Mouse (Mus musculus) telencephalon, adult 2 months (tissue): Measurements from ENCODE around the gene Ptrhd1.
"Not testable (repeated sequence)": the region's sequence is repeated elsewhere in the genome, so short reads cannot be mapped to it uniquely, and the experiment has no call there.

ENCODE experiments used
- DNase-seq: peaks from one replicate; pipeline ENCODE4 v3.0.0-alpha.2; 2011; ENCODE audit warnings: low read depth, low spot score

Ptrhd1 gene

GRCm38 (mm10) chr12:4233572-4234508, at the start of gene Ptrhd1, which contains the start of gene Cenpo:
Gene Ptrhd1 (plus strand): TSS chr12:4234027.
Gene Cenpo (minus strand): TSS chr12:4234294.
- peak; percentile 99 for DNase-seq

GRCm38 (mm10) chr12:4184648-4185047, 49.2 kb upstream of the Ptrhd1 start:
- DNase-seq = no peak

GRCm38 (mm10) chr12:4188171-4189059, 45.4 kb upstream of the Ptrhd1 start:
- no peak for DNase-seq

DNA sequence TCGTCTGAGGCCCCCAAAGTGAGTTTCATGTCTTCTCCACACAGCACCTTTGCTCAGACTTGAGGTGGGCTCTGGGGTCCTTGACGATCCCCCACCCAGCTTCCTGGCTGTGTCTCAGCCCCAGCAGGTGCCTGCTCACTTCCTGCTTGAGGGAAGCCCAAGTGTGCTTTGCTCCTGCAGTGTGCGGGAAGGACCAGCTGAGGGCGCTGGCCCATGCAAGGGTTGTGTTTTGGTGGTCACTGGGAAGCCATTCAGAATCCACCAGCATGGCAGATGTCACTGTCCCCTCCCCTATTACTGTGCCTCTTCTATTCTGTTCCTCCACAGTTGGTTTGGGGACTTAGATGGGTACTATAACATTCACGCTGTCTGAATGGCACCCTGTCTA, 44.8 kb upstream of the Ptrhd1 start:
- no peak for DNase-seq

GRCm38 (mm10) chr12:4192514-4192913, 41.3 kb upstream of the Ptrhd1 start:
- no peak for DNase-seq

GRCm38 (mm10) chr12:4193025-4193740, 40.6 kb upstream of the Ptrhd1 start:
- no peak for DNase-seq

- peak; percentile 46 for DNase-seq
These were observed 39.2 kb upstream of the Ptrhd1 start for GRCm38 (mm10) chr12:4194643-4195042.

DNA sequence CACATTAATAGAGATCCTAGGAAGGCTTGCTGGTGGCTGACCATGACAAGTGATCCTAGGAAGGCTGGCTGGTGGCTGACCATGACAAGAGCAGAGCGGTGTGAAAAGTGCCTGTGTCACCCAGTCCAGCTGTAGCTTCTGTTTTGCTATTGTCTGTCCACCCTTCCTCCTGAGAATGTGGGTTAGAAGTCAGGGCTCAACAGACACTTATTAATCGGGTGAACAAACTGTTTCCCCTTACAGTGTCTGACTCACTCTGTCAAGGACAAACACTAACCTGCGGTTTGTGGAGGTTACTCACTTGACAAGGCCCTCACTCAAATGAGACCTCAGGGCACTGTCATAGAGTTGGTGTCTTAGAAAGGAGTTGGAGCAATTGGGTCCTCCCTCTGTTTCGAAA, 35.1 kb upstream of the Ptrhd1 start:
- no peak for DNase-seq

GRCm38 (mm10) chr12:4199271-4199670, 34.6 kb upstream of the Ptrhd1 start:
- DNase-seq = no peak

DNA sequence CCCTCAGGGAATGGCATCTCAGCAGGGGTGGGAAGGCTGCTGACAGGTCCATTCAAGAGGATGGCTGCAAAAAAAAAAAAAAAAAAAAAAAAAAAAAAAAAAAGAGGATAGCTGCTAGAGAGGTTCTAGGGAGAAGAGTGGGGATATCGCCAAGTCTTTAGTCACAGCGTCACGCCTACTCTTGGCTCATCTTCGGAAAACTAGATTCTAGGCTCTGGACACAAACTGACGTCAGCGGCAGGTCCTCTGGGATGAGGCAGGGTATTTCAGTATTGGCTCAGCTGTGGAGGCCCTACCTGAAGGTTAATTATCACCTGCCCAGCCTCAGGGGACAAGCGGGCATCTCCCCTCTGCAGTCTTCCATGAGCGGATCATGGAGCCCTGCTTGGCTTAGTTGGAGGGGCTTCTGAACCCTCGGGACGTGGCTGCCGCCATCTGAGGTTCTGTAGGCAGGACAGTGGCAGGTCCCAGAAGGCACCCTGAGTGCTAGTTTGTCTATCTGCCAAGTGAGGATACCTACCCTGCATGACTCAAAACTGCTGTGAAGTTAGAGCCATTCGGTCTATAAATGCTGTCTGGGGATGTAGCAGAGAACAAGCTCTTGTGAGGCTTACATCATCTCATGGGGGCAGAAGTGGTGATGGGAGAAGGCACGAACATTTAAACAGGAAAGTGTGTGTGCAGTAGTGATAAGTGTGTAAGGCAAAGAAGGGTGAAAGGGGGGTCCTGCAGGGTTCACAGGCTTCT, 32.2 kb upstream of the Ptrhd1 start:
- DNase-seq = peak; percentile 78

GRCm38 (mm10) chr12:4202206-4202605, 31.6 kb upstream of the Ptrhd1 start:
- no peak for DNase-seq

DNA sequence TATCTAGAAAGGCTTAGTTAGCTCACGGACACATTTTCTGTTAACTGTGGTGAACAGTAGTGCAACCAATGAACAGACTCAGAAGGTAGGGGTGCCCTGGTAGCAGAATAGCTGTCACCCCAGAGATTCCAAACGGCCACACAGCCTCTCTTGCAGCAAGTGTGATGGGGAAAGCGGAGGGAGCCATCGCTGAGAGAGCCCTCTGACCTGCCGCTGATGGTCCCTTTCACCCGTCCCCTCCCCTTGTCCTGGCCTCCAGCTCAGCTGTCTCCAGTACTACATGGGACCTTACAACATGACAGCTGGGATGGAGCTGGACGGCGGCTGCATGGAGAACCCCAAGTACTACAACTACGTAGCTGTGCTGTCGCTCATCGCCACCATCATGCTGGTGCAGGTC, 27.7 kb upstream of the Ptrhd1 start:
- DNase-seq = no peak

DNA sequence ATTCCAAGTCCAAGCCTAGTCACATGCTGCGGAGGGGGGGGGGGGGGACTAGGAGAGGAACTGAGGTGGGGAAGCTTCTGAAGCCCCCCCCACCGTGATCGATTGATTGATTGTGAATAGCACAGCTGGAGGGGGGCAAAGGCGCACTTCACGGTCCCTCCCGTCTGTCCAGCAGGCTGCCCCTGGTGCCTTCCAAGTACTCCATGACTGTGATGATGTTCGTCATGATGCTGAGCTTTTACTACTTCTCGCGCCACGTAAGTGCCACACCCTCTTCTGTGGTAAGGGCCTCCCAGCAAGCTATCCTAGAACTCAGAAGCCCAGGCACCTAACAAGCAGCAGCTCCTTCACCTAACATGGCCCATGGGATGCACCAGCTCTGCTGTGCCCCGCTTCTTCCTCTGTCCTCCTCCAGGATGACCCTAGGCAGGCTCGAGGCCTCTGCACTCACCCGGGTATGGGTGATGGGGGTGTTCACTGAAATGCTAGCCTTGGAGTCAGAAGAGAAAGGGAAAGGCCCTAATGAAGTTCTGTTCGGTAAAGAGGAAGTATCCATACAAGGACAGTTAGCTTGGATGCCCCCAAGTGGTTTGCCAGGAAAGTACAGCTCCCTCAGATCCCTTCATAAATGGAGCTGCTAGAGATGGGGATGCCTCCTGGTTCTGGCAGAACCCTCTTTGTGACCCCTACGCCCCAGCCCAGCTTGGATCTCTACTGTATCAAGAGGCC, 25.3 kb upstream of the Ptrhd1 start:
- DNase-seq = no peak

- DNase-seq = no peak
These were observed 24.6 kb upstream of the Ptrhd1 start for GRCm38 (mm10) chr12:4209196-4209595.

- DNase-seq = no peak
These were observed 22.7 kb upstream of the Ptrhd1 start for GRCm38 (mm10) chr12:4211174-4211573.

DNA sequence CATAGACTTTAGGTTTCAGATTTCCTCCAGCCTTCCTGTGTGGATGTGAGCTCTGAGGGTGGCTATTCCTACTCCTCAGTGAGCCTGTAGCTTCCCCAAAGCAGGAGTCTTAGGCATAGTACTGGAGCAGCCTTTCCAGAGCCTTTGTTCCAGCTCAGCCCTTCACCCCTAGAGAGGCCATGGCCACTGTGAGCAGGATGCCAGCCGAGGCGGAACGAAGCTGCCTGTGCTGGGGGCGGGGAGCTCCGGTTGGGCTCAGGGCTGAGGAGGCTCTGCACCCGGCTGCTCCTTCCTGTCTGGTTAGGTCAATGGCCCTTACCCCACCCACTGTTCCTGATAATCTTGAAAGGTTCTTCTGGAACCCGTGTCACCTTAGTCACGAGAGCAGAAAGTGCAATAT, 20.9 kb upstream of the Ptrhd1 start:
- no peak for DNase-seq

DNA sequence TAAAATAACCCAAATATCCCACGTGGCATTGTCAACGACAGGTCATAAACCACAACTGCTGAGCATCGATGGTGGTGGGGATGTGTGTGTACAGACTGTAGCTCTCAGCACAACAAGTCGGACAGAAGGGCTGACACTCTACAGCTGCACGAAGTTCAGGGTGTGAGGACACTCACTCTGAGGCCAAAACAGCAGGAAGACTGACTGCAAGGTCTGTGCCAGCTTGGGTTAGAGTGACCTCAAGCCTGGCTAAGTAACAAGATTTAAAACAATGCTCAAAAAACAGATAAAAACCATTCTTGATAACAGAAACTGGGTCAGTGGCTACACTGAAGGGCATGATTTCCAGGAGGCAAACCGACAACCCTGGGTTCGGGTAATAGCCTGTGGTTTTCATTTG, 3.7 kb upstream of the Ptrhd1 start:
- DNase-seq = no peak

- DNase-seq = no peak
These were observed 1.1 kb upstream of the Ptrhd1 start for GRCm38 (mm10) chr12:4232777-4233176.

DNA sequence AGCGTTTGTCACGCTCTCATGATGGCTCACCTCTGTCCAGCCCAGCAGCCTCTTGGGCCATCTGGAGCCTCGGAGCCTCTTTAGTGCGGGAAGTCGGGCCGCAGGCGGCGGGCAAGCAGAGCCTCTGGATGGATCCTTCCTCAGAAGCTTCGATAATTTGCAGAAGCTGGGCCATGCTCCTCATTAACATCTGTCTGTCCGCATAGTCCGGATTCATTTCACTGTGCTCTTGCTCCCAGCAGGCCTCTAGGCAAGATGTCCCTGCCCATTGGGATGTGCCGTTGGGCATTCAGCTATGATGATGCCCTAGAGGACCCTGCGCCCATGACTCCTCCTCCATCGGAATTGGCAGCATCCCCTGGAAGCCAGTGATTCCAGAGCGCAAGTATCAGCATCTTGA, 3.7 kb downstream of the Ptrhd1 start:
- no peak for DNase-seq

DNA sequence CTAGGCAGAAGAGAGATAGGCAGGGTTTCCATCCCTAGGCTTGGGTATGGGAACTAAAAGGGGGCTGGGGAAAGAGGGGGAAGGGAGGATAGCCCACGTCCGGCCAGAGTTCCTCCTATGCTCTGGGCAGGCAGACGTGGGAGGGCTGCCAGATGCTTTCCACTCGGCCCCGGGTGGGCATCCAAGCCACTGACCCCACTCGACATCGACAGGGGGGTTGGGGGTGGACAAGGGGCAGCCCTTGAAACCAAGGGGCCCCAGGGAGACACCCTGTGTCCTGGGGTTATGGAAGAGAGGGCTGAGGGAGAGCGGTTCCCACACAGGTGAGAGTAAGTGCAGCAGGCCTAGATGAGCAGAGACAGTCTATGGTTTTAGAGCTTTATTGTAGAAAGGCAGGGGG, 6.5 kb downstream of the Ptrhd1 start:
- not testable (repeated sequence) for DNase-seq
